Mouse (Mus musculus): ENCODE measurements around the gene Frat1. TPM values are rescaled to one million over a fixed set of nuclear protein-coding genes. Genes with fewer than 3 reads are reported as not detected.
"Not testable (repeated sequence)": the region's sequence is repeated elsewhere in the genome, so short reads cannot be mapped to it uniquely, and the experiment has no call there.

Gene Frat1
- polyA plus RNA-seq, 1 experiment from 2014 or later = 2.2 TPM

- WGBS = 92% methylated on average over 5 of the region's 5 CpGs
- H3K36me3 ChIP-seq = peaks cover 94% of the 10 kb centered on the region
These were observed 39.5 kb downstream of the Frat1 start for GRCm38 (mm10) chr19:41869296-41869695.

GRCm38 (mm10) chr19:41869946-41870345 is 40.2 kb downstream of the Frat1 start:
- H3K9me3 ChIP-seq; H3K27ac ChIP-seq (replicated peaks); H3K4me3 ChIP-seq; H3K27me3 ChIP-seq (replicated peaks); H3K4me1 ChIP-seq; ATAC-seq (ENCODE audit: extremely low read depth, insufficient number of reproducible peaks, low FRiP score, low TSS enrichment); H3K4me2 ChIP-seq; H3K9ac ChIP-seq: not testable (repeated sequence)
- WGBS = 87% methylated on average over 5 of the region's 5 CpGs
- H3K36me3 ChIP-seq = peaks cover 94% of the 10 kb centered on the region

More at GRCm38 (mm10) chr19:41869296-41869695, 39.5 kb downstream of the Frat1 start:
- Histone ChIP-seq H3K4me1 (no peaks in the 10 kb centered on the region), H3K9ac (no peak overlapping the region), H3K4me3 (no peak overlapping the region), H3K27ac (replicated peaks) (no peak overlapping the region), H3K27me3 (replicated peaks) (no peaks in the 10 kb centered on the region), H3K9me3 (no peaks in the 10 kb centered on the region), H3K4me2 (no peak overlapping the region)
- no peak for ATAC-seq (ENCODE audit: extremely low read depth, insufficient number of reproducible peaks, low FRiP score, low TSS enrichment)

- H3K4me3 ChIP-seq = no peak overlapping the region
- no peaks in the 10 kb centered on the region for H3K27me3 ChIP-seq (replicated peaks)
- H3K4me2 ChIP-seq = no peak overlapping the region
- no peak for ATAC-seq (ENCODE audit: extremely low read depth, insufficient number of reproducible peaks, low FRiP score, low TSS enrichment)
- no peaks in the 10 kb centered on the region for H3K4me1 ChIP-seq
- H3K36me3 ChIP-seq = peaks cover 94% of the 10 kb centered on the region
- H3K27ac ChIP-seq (replicated peaks) = no peak overlapping the region
- H3K9ac ChIP-seq = no peak overlapping the region
- WGBS = 77% methylated on average over 2 of the region's 2 CpGs
- no peaks in the 10 kb centered on the region for H3K9me3 ChIP-seq
These were observed 42.5 kb downstream of the Frat1 start for GRCm38 (mm10) chr19:41872285-41872684.

- H3K36me3 ChIP-seq = peaks cover 87% of the 10 kb centered on the region
These were observed 44.6 kb downstream of the Frat1 start for GRCm38 (mm10) chr19:41874356-41874755.

GRCm38 (mm10) chr19:41881842-41882241 is 52.1 kb downstream of the Frat1 start:
- Histone ChIP-seq H3K27me3 (replicated peaks) (no peaks in the 10 kb centered on the region), H3K4me3 (no peak overlapping the region), H3K9ac (no peak overlapping the region), H3K4me2 (no peak overlapping the region), H3K36me3 (peaks cover 80% of the 10 kb centered on the region), H3K4me1 (no peaks in the 10 kb centered on the region), H3K9me3 (no peaks in the 10 kb centered on the region), H3K27ac (replicated peaks) (no peak overlapping the region)
- no peak for ATAC-seq (ENCODE audit: extremely low read depth, insufficient number of reproducible peaks, low FRiP score, low TSS enrichment)
- 92% methylated on average over 4 of the region's 4 CpGs for WGBS

More at GRCm38 (mm10) chr19:41874356-41874755, 44.6 kb downstream of the Frat1 start:
- 87% methylated on average over 14 of the region's 14 CpGs for WGBS
- 0 out of 2 replicates have a peak, but pooled peaks have one; percentile 30 for ATAC-seq (ENCODE audit: extremely low read depth, insufficient number of reproducible peaks, low FRiP score, low TSS enrichment)
- H3K27me3 ChIP-seq (replicated peaks) = no peaks in the 10 kb centered on the region
- no peaks in the 10 kb centered on the region for H3K4me1 ChIP-seq
- no peaks in the 10 kb centered on the region for H3K9me3 ChIP-seq
- H3K27ac ChIP-seq (replicated peaks) = no peak overlapping the region
- H3K4me2 ChIP-seq = no peak overlapping the region
- no peak overlapping the region for H3K4me3 ChIP-seq
- H3K9ac ChIP-seq = no peak overlapping the region

Other genes starting within 250 kb of the Frat1 start
- 1.5 and 1.7 TPM in 2 replicates for gene Gm340, start 247.6 kb upstream of the Frat1 start, polyA plus RNA-seq (2015; fragmentation: Nextera tagmentation; extraction: Ambion mirVana)
- 0.10 and 0.32 TPM in 2 replicates for gene Slit1, start 86.3 kb upstream of the Frat1 start, polyA plus RNA-seq (2015; fragmentation: Nextera tagmentation; extraction: Ambion mirVana)
- 11.9 and 13.4 TPM in 2 replicates for gene Arhgap19, start 27.9 kb upstream of the Frat1 start, polyA plus RNA-seq (2015; fragmentation: Nextera tagmentation; extraction: Ambion mirVana)
- gene Frat2, start 18.2 kb downstream of the Frat1 start, polyA plus RNA-seq (2015; fragmentation: Nextera tagmentation; extraction: Ambion mirVana) = 1.6 and 2.1 TPM in 2 replicates
- gene Rrp12, start 66.2 kb downstream of the Frat1 start, polyA plus RNA-seq (2015; fragmentation: Nextera tagmentation; extraction: Ambion mirVana) = 10.4 and 11.8 TPM in 2 replicates
- 780 and 862 TPM in 2 replicates for gene Pgam1, start 82.0 kb downstream of the Frat1 start, polyA plus RNA-seq (2015; fragmentation: Nextera tagmentation; extraction: Ambion mirVana)
- gene Exosc1, start 103.5 kb downstream of the Frat1 start, polyA plus RNA-seq (2015; fragmentation: Nextera tagmentation; extraction: Ambion mirVana) = 46.5 and 47.1 TPM in 2 replicates
- 55.3 and 57.5 TPM in 2 replicates for gene Zdhhc16, start 103.5 kb downstream of the Frat1 start, polyA plus RNA-seq (2015; fragmentation: Nextera tagmentation; extraction: Ambion mirVana)
- 17.2 and 22.1 TPM in 2 replicates for gene Mms19, start 151.2 kb downstream of the Frat1 start, polyA plus RNA-seq (2015; fragmentation: Nextera tagmentation; extraction: Ambion mirVana)
- gene Ubtd1, start 151.8 kb downstream of the Frat1 start, polyA plus RNA-seq (2015; fragmentation: Nextera tagmentation; extraction: Ambion mirVana) = 12.8 and 14.6 TPM in 2 replicates
- gene Ankrd2, start 206.0 kb downstream of the Frat1 start, polyA plus RNA-seq (2015; fragmentation: Nextera tagmentation; extraction: Ambion mirVana) = not detected in 2 replicates
- gene Hoga1, start 215.6 kb downstream of the Frat1 start, polyA plus RNA-seq (2015; fragmentation: Nextera tagmentation; extraction: Ambion mirVana) = 0.44 and 1.4 TPM in 2 replicates
- gene 4933411K16Rik, start 222.3 kb downstream of the Frat1 start, polyA plus RNA-seq (2015; fragmentation: Nextera tagmentation; extraction: Ambion mirVana) = not detected in 2 replicates